Mouse (Mus musculus) forelimb bud, embryonic 11.5 days (tissue): ENCODE measurements around the gene Vkorc1l1.
"Not testable (repeated sequence)": the region's sequence is repeated elsewhere in the genome, so short reads cannot be mapped to it uniquely, and the experiment has no call there.

Source experiments
- DNase-seq: peaks from one replicate; pipeline ENCODE4 v3.0.0-alpha.2; 2012; ENCODE audit warnings: low read depth, low spot score

The Vkorc1l1 gene

DNA sequence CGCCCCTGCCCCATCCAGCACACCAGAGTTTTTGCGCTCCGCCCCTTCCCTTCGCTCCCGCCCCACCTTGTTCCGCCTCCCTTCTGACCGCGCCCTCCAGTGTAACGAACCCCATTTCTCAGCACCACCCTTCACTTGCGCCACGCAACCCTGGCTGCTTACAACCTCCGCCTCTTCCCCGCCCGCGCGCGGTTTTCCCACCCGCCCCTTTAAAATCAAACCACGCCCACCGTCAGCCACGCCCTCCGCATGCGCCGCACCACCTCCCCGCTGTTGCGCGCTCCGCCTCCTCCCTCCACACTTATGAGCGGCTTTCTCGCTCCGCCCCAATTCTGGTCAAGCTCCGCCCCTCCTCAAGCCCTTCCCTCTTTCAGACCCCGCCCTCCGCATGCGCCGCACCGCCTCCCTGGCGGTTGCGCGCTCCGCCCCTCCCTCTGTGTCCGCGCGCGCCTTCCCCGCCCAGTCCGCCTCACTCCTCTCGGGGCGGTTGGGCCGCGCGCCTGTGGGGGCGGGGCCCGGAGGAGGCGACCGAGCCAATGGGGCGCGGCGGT lies at the start of gene Vkorc1l1:
TSS of gene Vkorc1l1 (plus strand) at position 476 of the 551 bp plus-strand sequence.
- peak; percentile 100 for DNase-seq

- peak; percentile 96 for DNase-seq
Measured at GRCm38 (mm10) chr5:129895198-129896088, 46.3 kb upstream of the Vkorc1l1 start, which contains the start of gene Zbed5. TSS of gene Zbed5 (plus strand) at chr5:129895723.

- no peak for DNase-seq
Measured at GRCm38 (mm10) chr5:129898449-129898848, 43.3 kb upstream of the Vkorc1l1 start, which contains the start of gene Phkg1. TSS of gene Phkg1 (minus strand) at chr5:129898549.

- DNase-seq, result no peak
Measured at GRCm38 (mm10) chr5:129907775-129908174, 34.0 kb upstream of the Vkorc1l1 start.

GRCm38 (mm10) chr5:129908242-129908965 lies 33.4 kb upstream of the Vkorc1l1 start, which contains the start of gene Nupr1l:
TSS of gene Nupr1l (plus strand) at chr5:129908540.
- peak; percentile 95 for DNase-seq

DNA sequence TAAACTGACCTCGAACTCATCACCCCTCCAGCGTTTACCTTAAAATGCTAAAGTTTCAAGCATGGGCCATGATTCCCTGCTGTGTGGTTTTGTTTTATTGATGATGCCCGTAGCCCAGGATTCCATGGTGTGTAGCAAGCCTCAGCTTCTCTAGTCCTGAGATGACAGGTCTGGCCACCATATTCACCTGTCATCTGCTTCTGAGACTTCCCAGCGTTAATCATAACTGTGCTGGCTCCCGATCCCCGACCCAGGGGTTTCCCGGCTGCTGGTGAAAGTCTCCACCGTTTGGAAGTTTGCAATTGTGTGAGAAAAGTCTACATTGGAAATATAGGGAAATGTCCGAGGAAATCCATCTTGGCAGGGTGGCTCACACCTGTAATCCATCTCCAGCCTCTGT lies 32.6 kb upstream of the Vkorc1l1 start:
- no peak for DNase-seq

GRCm38 (mm10) chr5:129909591-129909990 lies 32.2 kb upstream of the Vkorc1l1 start:
- no peak for DNase-seq

DNA sequence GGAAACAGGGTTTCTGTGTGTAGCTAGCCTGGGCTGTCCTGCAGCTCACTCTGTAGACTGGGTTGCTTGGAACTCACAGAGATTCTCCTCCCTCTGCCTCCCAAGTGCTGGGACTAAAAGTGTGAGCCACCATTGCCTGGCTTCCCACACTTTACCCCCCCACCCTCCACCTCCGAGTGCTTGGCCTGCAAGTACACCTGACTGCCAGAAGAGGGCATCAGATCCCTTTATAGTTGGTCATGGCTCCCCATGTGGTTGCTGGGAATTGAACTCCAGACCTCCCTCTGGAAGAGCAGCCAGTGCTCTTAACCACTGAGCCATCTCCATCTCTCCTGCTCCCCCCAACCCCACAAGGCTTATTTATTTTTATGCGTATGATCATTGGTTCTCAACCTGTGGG lies 27.7 kb upstream of the Vkorc1l1 start:
- peak; percentile 46 for DNase-seq

- DNase-seq, result not testable (repeated sequence)
Measured at GRCm38 (mm10) chr5:129915491-129915890, 26.3 kb upstream of the Vkorc1l1 start.

GRCm38 (mm10) chr5:129918065-129918651 lies 23.6 kb upstream of the Vkorc1l1 start:
- DNase-seq, result no peak

DNA sequence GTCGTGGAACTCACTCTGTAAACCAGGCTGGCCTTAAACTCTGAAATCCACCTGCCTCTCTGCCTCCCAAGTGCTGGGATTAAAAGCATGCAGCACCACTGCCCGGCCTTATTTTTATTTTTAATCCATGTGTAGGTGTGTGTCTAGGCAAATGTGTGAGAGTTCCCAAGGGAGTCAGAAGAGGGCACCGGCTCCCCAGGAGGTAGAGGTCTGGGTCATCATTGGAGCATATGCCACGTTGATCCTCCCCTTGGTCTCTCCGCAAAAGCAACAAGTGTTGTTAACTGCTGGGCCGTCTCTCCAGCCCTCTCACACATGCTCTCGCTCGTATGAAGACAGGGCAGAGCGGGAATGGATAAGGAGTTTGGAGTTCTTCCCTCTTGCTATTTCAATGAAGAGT lies 23.0 kb upstream of the Vkorc1l1 start:
- DNase-seq, result no peak

GRCm38 (mm10) chr5:129919320-129919719 lies 22.4 kb upstream of the Vkorc1l1 start:
- no peak for DNase-seq

DNA sequence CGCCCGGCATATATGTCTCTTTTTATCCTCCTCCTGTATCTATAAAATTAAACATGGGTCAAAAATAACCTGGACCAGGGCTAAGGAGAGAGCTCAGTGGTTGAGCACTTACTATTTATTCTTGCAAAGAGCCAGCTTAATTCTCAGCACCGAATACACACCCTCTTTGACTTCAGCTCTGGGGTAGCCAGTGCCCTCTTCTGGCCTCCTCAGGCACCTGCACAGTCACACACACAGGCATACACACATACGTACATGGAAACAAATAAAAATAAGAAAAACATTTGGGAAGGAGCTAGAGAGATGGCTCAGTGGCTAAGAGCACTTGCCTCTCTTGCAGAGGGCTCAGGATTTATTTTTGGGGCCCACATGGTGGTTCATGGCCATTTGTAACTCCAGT lies 19.8 kb upstream of the Vkorc1l1 start:
- no peak for DNase-seq

GRCm38 (mm10) chr5:129924820-129925452 lies 16.8 kb upstream of the Vkorc1l1 start:
- DNase-seq, result no peak

GRCm38 (mm10) chr5:129925933-129926332 lies 15.8 kb upstream of the Vkorc1l1 start:
- no peak for DNase-seq

DNA sequence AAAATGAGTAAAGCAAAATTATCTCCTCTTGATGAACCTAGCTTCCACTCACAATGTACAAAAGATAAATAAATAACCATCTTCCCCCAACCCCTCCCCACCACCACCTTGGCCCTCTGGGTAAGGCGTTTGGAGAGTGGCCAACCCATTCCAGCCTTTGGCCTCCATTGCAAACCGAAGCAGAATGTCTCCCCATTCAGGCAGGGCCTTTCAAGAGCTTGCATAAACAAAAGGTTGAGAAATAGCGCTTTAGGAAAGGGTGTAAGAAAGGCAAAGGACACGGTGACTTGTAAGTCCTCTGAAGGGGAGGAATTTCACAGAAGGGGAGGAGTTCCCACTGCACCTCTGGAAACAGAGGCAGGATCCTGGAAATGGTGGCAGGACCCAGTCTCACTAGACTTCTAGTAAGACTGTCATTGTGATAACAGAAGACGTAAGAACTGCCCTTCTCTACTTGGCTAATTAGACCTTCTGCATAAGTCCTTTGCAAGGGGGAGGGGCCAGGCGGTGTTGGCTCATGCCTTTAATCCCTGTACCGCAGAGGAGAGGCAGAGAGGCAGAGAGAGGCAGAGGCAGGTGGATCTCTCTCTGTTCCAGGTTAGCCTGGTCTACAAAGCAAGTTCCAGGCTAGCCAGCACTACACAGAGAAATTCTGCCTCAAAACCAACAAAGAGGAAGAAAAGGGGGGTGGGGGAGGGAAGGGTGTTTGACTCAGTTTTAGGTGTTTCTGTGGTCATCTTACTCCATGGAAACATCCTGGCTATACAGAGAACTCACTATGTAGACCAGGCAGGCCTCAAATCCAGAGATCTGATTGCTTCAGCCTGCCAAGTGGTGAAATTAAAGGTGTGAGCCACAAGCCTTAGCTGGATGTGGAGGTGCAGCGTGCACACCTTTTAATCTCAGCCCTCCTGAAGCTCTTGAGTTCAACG lies 11.6 kb upstream of the Vkorc1l1 start:
- DNase-seq, result no peak

DNA sequence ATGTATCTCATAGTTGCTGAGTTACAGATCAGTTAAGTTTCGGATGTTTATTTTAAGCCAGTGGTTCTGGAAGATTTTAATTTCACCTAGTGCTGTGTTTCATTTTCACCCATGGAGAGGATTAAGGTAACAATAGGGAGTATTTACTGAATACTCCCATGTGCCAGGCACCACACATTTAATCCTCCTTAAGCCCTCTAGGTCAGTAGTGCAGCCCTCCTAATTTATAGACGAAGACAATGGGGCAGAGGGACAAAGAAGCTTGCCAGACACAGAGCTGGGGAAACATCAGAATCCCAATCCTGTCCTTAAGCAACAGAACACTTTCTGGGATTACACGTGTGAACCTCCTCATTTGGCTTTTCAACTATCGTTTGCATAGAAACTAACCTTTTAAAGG lies 4.8 kb upstream of the Vkorc1l1 start:
- no peak for DNase-seq

GRCm38 (mm10) chr5:129940281-129940680 lies 1.5 kb upstream of the Vkorc1l1 start:
- no peak for DNase-seq

GRCm38 (mm10) chr5:129940736-129941494 lies 855 bp upstream of the Vkorc1l1 start:
- DNase-seq, result no peak
